Mouse (Mus musculus): ENCODE measurements around the gene Evx2.

Gene Evx2

DNA sequence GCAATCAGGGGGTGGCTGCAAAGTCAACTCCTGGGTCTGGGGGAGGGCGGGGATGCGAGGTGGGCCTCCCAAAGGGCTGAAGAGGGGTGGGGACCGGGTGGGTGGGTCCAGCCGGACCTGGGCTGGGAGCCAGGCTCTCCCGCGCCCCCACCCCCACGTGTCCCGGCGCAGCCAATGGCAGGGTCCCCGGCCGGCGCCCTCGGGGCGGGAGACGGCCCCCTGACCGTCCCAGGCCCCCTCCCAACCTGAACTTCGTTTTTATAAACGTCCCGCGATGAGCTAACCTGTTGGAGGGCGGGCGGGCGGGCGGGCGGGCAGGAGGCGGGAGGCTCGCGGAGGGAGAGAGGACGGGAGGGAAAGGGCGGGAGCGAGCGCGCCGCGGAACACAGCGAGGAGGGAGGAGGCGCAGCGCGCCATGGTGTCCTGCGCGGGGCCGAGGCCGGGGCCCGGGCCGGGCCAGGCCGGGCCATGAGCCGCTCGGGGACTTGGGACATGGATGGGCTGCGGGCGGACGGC is 8.5 kb upstream of the Evx2 start, which contains the start of gene Hoxd13:
Hoxd13 (plus strand) TSS at position 469 of the 516 bp plus-strand sequence.
- no peak for ATAC-seq (ENCODE audit: insufficient number of reproducible peaks, low FRiP score, low TSS enrichment)

DNA sequence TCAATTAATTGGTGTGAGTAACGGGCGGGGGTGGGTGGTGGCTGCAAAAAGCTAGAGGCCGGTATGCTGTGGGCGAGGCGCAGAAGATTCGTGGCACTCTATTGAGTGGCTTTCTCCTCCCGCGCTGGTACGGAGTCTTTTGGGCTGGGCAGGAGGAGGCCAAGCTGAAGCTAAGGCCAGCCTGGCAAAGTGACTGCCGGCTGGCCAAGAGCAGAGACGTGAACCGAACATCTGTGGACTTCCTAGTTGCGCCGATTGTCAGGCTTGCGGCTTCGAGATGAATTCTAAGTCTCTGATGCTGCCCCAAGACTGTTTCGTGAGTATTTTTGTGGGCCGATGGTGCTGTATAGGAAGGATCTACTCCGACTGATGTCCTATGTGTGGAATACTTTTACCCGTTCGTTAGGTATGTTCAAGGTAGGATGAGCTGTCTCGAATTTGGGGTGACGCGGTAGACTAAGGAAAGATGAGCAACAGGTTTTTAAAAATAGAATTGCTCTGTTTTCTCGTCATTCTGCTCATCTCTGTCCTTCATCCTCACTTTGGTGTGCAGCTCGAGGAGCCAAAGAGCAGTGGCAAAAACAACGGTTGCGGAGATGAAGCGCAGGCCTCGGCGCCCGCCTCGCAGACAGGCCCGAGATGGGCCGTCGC is 8.0 kb upstream of the Evx2 start:
- ATAC-seq (ENCODE audit: insufficient number of reproducible peaks, low FRiP score, low TSS enrichment), result no peak

DNA sequence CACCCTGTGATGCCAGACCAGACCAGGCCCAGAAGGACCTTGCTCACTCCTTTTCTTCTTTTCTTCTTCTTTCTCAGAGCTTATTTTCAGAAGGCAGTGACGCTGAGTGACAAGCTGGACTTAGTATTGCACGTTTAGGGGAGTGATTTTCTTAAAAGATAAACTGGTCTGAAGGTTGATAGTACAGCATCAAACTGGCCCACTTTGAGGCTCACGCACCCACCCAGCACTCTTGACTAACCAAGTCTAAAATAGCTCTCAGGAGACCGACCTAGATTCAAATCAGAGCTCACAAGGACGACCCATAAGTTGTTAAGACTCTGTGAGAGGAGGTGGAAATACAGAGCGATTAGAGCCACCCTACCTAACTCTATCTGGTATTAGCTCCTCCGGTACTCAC is 7.1 kb upstream of the Evx2 start:
- ATAC-seq (ENCODE audit: insufficient number of reproducible peaks, low FRiP score, low TSS enrichment), result no peak

DNA sequence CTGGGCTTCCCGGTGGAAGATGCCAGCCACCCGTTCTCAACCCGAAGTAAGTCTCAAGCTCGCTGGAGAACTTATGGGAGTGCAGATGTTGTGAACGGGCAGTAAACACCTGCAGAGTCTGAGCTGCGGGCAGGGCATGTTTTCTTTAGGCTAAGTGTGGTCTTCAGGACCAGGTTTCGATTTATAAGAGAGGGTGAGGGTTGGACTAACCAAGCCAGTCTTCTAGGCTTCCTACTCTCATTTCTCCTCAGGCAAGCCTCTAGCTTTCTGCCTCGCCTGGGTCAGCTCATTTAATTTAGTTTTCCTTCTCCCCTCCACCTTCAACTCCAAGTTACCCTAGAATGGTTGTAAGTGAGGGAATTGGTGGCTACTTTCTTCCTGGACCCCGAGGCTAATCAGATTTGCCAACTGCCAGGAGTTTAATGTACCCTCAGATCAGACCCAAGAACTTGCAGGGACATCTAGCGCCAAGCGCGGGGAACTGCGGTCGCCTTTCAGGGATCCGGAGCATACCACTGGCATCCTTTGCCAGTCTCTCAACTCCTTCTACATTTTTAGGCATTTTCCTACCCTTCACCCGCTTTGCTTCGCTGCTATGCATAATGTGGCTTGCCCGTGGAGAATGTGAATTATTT is 4.1 kb upstream of the Evx2 start:
- ATAC-seq (ENCODE audit: insufficient number of reproducible peaks, low FRiP score, low TSS enrichment), result no peak

DNA sequence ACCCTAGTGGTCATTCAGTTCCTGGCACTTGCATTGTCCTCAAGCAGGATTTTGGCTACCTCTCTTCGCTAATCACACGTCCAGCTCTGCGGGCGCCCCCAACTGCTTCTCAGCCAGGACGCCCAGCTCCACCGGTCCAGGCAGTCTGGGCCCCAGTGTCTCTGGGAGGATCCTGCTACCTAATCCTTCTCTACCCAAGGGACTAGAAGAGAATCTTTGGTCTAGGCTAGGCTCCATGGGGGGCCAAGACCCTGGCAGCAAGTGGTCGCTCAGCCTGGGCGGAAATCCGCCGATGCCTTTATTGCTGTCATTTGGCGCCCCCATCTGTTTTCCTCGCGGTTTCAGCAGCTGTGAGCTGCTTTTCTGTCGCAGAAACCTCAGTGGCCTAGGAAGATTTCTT is 2.3 kb upstream of the Evx2 start:
- ATAC-seq (ENCODE audit: insufficient number of reproducible peaks, low FRiP score, low TSS enrichment), result no peak

DNA sequence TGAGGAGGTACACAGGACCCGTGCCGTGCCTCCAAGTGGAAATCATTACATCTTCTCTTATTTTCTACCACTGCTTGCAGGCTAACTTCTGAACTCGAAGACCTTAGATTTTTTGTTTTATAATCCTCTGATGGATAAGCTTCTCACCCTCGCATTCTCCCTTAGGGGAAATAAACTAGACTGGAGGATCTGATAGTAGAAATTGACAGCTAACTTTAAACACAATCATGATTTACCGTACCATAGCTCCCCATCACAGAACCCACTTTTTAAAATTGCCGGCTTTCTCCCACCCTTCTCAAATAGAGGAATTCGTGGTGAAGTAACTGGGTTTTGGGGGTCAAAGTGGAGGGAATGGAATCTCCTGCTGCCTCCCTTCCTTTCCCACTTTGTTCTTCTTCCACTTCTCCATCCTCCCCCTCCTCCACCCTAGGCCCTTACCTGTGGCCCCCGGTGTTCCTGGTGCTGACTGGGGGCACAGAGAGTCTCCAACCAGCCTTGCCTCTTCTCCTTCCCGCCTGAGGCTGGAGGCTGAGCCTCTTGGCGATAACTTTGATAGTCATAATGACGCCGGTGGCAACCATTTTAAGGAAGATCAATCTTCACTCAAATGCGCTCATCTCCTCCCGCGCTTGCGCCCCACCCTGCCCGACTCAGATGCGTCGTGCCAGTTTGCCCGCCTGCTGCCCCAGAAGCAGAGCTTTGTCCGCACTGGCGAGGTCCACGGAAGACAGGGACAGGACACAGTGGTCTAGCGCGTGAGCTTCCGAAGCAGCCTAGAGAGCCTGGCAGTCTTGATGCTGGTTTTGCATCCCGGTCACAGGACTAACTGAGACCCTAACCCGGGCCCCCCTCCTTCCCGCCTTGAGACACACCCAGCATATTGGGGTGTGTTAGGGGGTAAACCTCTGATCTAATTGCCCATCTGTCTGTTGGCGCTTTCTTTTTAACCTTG is 1.3 kb upstream of the Evx2 start:
- no peak for ATAC-seq (ENCODE audit: insufficient number of reproducible peaks, low FRiP score, low TSS enrichment)

DNA sequence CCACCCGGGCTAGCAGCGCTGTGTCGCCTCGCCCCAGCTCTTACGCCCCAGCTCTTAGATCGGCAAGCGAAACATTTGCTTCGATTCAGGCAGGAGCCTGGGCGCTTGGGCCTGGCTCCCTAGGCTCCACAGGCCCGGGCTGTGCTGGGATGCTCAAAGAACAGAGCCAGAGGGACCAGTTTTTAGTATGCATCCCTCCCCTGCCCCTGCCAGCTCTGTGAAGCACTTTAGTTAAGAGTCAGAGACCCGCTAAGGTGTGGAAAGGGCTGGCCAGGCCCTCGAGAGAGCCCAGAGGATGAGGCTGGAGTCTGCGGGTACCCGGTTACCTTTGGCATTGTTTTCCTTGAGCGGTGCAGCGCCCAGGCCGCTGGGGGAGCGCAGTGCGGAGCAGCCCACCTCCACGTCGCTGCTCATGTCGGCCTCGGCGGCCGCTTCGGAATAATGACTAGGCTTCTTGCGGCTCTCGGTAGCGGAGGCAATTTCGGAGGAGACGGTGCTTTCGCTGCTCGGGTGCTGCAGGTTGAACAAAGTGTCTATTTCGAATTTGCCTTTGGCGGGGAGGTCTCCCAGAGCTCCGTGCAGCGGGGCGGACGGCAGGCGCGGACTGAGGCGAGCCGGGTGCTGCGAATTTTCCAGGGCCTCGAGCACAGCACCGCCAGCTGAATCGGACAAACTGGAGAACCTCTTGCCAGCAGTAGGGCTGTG is 538 bp downstream of the Evx2 start:
- ATAC-seq (ENCODE audit: insufficient number of reproducible peaks, low FRiP score, low TSS enrichment), result no peak

DNA sequence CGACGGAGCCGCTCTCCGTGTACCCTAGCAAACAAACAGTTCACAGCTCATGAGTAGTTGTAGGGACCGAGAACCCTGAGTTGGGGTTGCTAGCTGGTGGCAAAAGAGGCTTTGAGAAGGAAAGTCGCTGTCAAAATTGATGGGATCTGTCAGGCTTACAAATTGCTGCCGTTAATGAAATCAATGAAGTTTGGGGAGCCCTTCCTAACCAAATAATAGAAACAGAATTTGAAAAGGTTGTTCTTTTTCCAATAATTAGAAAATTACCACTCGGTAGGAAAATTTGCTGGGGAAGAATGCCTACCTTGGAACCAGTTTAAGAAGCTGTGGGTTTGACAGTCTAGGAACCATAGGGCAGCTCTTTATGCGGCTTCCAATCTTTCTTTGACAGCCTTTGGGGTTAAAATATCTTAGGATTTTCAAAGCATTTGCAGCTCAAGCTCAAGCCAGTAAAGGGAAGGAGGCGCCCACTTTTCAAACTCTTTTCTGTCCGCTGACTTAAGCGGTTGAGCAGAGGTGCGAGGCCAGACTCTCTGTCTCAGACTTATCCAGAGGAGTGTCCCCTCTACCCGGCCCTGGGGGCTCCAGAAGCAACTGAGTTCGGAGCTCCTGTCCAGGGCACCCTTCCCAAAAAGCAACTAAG is 1.2 kb downstream of the Evx2 start:
- no peak for ATAC-seq (ENCODE audit: insufficient number of reproducible peaks, low FRiP score, low TSS enrichment)

DNA sequence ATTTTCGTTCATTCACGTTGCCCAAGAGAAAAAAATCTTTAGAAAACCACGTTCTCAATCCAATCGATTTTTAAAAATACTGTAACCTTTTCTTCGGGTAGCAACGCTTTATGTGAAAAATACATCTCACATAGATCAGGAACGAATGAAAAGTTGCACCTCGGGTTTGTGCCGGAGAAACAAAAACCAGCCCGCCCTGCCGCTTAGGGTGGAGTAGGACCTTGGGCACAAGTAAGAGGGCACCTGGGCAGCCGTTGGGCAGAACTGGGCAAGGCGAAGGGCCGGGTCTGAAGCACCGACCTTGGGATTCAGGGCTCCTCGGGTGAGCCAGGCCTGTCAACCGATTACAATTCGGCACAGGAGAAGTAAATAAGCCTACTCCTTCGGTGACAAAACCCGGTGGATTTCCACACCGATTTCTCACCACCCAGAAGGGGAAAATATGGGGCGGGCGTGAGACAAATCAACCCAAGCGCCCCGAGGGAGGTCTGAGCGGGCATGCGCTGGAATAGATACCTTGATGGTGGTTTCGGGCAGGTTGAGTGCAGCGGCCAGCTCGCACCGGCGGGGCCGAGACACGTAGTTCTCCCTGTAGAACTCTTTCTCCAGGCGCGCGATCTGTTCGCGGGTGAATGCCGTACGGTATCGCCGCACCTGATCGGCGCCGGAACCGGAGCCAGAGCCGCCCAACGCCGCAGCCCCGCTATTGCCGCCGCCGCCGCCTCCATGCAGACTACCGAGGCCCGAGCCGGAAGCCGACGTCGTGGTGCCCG is 1.9 kb downstream of the Evx2 start:
- ATAC-seq (ENCODE audit: insufficient number of reproducible peaks, low FRiP score, low TSS enrichment), result no peak

DNA sequence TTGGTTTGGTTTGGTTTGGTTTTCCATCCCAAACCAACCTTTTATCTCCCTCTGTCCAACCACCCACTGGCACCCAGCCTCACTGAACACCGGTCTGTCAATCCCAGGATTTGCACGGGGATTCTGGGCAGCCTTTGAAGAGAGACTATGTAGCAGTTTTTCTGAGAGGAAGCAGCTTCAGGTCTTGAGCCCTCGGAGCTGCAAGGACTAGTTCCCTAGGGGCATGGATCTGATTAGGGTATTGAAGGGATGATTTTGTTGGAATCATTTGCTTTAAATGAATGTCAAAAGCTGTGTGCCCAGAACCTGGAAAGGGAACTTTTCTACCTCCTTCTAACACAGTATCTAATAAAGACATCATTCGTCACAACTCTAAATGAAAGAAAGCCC is 2.7 kb downstream of the Evx2 start:
- ATAC-seq (ENCODE audit: insufficient number of reproducible peaks, low FRiP score, low TSS enrichment), result no peak

DNA sequence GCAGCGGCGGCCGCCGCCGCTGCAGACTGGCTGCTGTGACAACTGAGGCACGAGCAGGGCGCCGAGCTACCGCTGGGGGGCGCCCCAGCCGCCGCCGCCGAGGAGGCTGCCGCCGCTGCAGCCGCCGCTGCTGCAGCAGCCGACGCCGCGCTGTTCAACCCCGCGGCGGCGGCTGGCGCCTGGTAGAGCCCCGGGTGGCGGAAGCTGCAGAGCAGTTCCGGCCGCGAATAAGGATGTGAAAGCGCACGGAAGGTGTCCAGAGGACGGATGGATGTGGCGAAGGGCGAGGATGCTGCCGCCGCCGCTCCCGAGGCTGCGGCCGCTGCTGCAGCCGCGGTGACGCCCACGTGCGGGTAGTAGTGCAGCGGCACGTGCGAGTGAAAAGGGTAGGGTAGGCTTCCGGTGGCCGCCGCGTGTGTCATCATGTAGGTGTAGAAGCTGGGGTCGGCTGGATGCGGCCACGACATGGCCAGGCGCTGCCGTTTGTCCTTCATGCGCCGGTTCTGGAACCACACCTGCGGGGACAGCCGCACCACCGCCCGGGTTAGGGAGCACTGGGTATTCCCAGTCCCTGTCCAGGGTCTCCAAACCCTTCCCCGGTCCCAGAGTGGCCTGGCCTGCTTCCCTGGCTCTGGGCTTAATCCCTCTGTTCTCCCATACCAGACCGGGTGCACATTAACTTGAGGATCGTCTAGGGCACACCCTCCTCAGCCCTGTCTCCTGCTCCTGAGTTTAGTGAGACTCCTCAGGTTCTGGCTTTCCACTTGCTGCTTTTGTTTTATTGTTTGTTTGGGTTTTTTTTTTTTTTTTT is 3.3 kb downstream of the Evx2 start:
- no peak for ATAC-seq (ENCODE audit: insufficient number of reproducible peaks, low FRiP score, low TSS enrichment)

DNA sequence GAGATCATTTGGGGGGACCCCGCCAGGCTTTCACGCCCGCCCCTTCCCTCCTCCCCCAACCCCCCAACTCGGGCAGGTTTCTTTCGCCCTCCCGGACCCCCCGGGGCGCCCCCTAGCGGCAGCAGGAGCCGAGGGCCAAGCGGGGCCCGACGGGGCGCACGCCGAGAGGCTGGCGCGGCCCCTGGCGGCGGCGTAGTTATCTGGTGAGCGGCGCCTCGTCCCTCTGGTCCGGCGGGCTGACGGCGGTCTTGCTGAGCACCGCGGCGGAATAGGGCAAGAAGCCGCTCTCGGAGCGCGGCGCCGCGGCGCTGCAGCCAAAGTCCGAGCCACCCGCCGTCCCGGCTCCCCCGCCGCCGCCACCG is 4.0 kb downstream of the Evx2 start:
- ATAC-seq (ENCODE audit: insufficient number of reproducible peaks, low FRiP score, low TSS enrichment), result no peak

DNA sequence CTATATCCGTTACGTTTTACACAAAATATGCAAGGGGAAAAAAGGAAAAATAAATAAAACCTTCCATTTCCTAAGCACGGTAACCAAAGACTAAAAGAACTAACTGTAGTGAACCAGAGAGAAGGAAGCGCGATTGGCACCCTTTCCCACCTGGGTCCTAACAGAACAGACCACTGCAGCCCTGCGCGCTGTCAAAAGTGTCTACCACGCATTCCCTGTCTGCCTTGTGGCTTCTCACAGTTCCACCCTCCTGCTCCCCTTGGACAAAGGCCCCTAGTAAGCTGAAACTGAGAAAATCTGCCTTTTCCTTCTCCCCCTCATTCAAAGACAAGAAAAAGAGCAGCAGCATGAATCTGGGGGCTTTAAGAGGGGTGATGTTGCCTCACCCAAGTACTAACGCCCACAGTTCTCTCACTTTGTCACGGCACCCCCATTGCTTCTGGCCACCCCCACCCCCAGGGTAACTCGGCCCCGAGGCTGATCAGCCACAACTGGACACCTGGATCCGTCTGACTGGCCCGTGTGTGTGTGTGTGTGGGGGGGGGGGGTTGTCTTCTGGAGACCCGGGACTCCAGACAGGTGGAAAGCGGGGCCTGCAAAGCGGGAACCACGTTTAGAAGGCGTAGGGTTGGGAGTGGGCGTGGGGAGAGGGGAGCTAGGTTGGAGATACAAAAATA is 4.5 kb downstream of the Evx2 start:
- no peak for ATAC-seq (ENCODE audit: insufficient number of reproducible peaks, low FRiP score, low TSS enrichment)

DNA sequence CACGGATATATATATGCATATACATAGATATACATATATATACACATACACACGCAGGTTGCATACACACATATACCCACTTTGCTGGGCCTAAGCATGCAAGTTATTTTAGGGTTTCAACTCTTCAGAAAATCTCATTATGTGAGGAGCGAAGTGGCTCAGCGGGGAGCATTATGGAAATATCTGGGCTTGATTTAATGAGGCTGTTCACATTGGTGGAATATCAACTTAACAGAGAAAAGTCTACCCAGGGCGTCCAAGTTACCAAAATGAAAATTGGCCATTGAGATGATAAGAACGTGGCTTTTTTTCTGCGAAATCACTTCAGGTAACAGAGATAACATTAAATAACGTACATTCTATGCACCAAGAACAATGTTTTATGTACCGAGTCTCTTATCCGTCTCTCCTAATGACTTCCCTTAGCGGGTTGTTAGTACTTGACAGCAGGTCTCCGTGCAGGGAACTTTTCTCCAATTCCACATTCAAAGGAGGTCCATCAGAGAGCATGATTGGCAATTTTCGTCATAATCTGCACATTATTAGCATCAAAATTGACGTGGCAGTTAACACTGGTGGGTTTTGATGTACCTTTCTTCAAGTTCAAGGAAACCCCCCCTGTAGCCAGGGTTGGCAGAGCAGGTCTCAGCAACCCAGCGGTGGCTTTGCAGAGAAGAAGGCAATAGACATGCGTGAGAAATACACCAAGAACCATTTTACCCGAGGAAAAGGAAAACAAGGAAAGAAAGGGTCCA is 5.4 kb downstream of the Evx2 start:
- ATAC-seq (ENCODE audit: insufficient number of reproducible peaks, low FRiP score, low TSS enrichment), result no peak

DNA sequence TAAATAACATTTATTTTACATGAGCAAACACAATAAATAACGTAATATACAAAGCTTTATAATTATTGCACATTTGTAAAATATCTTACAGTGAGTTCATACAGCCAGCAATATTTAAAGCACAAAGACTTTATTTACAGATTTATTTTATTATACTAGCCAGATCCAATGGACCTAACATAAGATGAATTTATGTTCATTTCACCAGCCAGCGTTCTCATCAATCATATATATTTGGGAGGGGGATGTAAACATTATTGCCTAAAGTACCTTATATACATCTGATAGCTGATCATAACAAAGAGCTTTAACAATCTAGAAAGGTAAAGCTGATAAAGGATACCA is 6.4 kb downstream of the Evx2 start:
- ATAC-seq (ENCODE audit: insufficient number of reproducible peaks, low FRiP score, low TSS enrichment), result no peak

DNA sequence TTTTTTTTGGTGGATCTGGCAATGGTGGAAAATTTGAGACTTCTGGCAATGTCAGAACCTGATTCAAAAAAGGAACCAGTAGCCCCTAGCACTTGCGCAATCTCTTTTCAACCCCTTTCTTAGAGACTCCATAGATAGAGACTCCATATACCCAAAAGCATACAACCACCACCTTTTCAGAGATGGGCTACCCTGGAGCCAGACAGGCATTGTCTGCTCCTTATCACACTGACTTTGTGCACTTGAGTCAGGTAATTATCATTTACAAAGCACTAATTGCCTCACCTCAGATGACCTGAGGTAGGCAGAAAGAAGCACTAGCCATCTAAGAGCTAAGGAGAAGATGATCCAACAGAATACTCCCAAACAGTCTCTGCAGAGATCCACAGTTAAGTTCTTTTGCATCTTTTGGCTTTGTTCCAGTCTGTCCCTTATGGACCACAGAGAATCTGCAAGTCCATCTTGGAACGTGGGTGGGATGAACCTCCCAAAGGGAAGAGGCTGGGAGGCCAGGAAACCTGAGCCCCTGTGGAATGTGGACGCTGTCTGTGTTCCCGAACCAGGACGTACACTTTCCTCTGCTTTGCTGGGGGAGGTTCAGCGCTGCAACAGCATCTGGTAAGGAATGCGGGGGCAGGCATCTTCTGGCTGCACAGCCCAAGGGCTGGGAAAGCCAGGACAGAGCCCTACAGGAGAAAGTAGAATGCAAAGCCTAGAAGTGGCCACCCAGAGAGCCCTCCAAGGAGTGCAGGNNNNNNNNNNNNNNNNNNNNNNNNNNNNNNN is 12.1 kb downstream of the Evx2 start:
- no peak for ATAC-seq (ENCODE audit: insufficient number of reproducible peaks, low FRiP score, low TSS enrichment)

DNA sequence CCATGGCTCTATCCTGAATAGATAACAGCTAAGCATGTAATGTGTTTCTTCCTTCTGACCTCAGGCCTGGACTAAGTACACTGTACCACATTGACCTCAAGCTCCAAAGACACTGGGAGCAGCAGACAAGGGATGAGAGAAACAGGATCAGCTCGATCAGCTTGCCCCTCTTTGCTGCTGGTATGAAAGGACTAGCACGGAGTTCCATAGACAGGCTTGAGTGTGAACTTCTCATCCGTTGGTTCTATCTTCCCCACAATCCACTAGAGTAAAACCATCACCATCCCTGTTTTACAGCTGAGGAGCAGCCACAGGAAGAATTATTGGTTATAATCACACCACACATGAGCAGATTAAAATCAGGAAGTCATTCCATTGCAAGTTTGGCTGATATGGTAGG is 13.7 kb downstream of the Evx2 start:
- ATAC-seq (ENCODE audit: insufficient number of reproducible peaks, low FRiP score, low TSS enrichment), result no peak

All from cerebellum, adult (tissue).